Mouse (Mus musculus) heart, adult 18-20 months (tissue): ENCODE measurements at regions not wholly inside any gene's neighbourhood (a gene's known extent, or its start where the extent isn't known, plus 50 kb on each side); places are given as distances from the start of the nearest gene placed in this dataset.
"Not testable (repeated sequence)": the region's sequence is repeated elsewhere in the genome, so short reads cannot be mapped to it uniquely, and the experiment has no call there.

Experiments used
- DNase-seq, 2 experiments: peaks; one replicate each; pipeline ENCODE4 v3.0.0; 2021 to 2022; ENCODE audit warnings: mixed read lengths in 1 of 2

- DNase-seq: no peak
These were observed 578.3 kb upstream of the Ccdc54 start for GRCm38 (mm10) chr16:51169294-51169693.

GRCm38 (mm10) chr16:51160768-51161167 is 569.8 kb upstream of the Ccdc54 start:
- DNase-seq: no peak

GRCm38 (mm10) chr16:51138575-51138974 is 547.6 kb upstream of the Ccdc54 start:
- DNase-seq: no peak

GRCm38 (mm10) chr16:51119835-51120234 is 528.9 kb upstream of the Ccdc54 start:
- no peak for DNase-seq

- DNase-seq: no peak
These were observed 527.4 kb upstream of the Ccdc54 start for GRCm38 (mm10) chr16:51118365-51118764.

- no peak for DNase-seq
These were observed 526.9 kb upstream of the Ccdc54 start for GRCm38 (mm10) chr16:51117836-51118235.

- no peak for DNase-seq
These were observed 518.9 kb upstream of the Ccdc54 start for GRCm38 (mm10) chr16:51109864-51110263.

- no peak for DNase-seq
These were observed 516.5 kb upstream of the Ccdc54 start for GRCm38 (mm10) chr16:51107421-51107820.

GRCm38 (mm10) chr16:51086556-51086955 is 495.6 kb upstream of the Ccdc54 start:
- no peak for DNase-seq

GRCm38 (mm10) chr16:51080146-51080545 is 489.2 kb upstream of the Ccdc54 start:
- DNase-seq: no peak

- DNase-seq: peak; percentile 13 to 29
These were observed 457.7 kb upstream of the Ccdc54 start for GRCm38 (mm10) chr16:51048650-51049049.

GRCm38 (mm10) chr16:51048169-51048568 is 457.2 kb upstream of the Ccdc54 start:
- DNase-seq: peak in 1 of 2 experiments; percentile 1

- no peak for DNase-seq
These were observed 450.4 kb upstream of the Ccdc54 start for GRCm38 (mm10) chr16:51041311-51041710.

- DNase-seq: no peak
These were observed 411.9 kb upstream of the Ccdc54 start for GRCm38 (mm10) chr16:51002876-51003275.

GRCm38 (mm10) chr16:50964395-50964794 is 373.4 kb upstream of the Ccdc54 start:
- no peak for DNase-seq

GRCm38 (mm10) chr16:50944091-50944490 is 353.1 kb upstream of the Ccdc54 start:
- DNase-seq: no peak

GRCm38 (mm10) chr16:50943581-50943980 is 352.6 kb upstream of the Ccdc54 start:
- not testable (repeated sequence) for DNase-seq

GRCm38 (mm10) chr16:50942291-50942690 is 351.3 kb upstream of the Ccdc54 start:
- DNase-seq: no peak

GRCm38 (mm10) chr16:50939316-50939715 is 348.4 kb upstream of the Ccdc54 start:
- DNase-seq: no peak

- no peak for DNase-seq
These were observed 316.8 kb upstream of the Ccdc54 start for GRCm38 (mm10) chr16:50907732-50908131.

- no peak for DNase-seq
These were observed 308.2 kb upstream of the Ccdc54 start for GRCm38 (mm10) chr16:50899151-50899550.

GRCm38 (mm10) chr16:50877926-50878325 is 287.0 kb upstream of the Ccdc54 start:
- DNase-seq: peak in 1 of 2 experiments; percentile 2

- no peak for DNase-seq
These were observed 280.4 kb upstream of the Ccdc54 start for GRCm38 (mm10) chr16:50871318-50871717.

GRCm38 (mm10) chr16:50863565-50863964 is 272.6 kb upstream of the Ccdc54 start:
- no peak for DNase-seq

GRCm38 (mm10) chr16:50859513-50859912 is 268.6 kb upstream of the Ccdc54 start:
- DNase-seq: no peak
